Mouse (Mus musculus) erythroblast, embryonic 14.5 days (primary cell): ENCODE data around the gene Socs4.

Experiments
- GATA1 ChIP-seq: IDR thresholded peaks from 2 replicates; pipeline ENCODE4 v1.6.1; 2012; ENCODE audit warnings: low read length, inconsistent platforms, mixed read lengths
- TAL1 ChIP-seq: IDR thresholded peaks from 3 replicates; pipeline ENCODE4 v1.6.1; 2012; ENCODE audit warnings: low read length, inconsistent platforms, mixed read lengths

DNA sequence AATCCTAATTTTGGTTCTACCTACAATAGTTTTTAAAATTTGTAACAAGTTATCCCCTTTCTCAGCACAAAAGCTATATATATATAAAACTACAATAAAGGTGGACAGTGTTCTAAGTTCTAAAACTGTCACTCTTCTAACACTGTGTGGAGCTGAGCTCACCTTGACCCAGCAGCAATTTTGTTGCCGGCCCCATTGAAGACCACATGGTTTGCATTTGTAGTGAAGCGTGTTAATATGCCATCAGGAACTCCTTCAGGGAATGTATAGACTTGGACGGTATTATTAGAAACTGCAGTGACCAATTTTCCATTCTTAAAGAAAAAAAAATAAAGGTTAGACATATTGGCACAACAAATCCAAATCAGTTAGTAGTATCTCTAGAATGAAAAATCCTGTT is 3.0 kb upstream of the Socs4 start:
- TF ChIP-seq TAL1 (no peak), GATA1 (no peak)
